Mouse (Mus musculus) limb, embryonic 10.5 days (tissue): Measurements from ENCODE around the gene Tgfbi. TPM values are rescaled to one million over a fixed set of nuclear protein-coding genes. Genes with fewer than 3 reads are reported as not detected.

Source experiments
- DNase-seq: peaks from one replicate; pipeline ENCODE4 v3.0.0-alpha.2; 2017; ENCODE audit warnings: low spot score
- H3K27ac ChIP-seq: fragments of 300-500 bp; sonication (generic); 2 replicates; pipeline ENCODE4 v1.5.1; 2016; ENCODE audit warnings: mild to moderate bottlenecking
- H3K27me3 ChIP-seq: fragments of 300-500 bp; sonication (generic); 2 replicates; pipeline ENCODE4 v1.6.1; 2016; ENCODE audit warnings: low read depth, mild to moderate bottlenecking; ENCODE audit not compliant: poor library complexity, severe bottlenecking
- H3K36me3 ChIP-seq: fragments of 300-500 bp; sonication (generic); 2 replicates; pipeline ENCODE4 v1.6.1; 2016; ENCODE audit warnings: mild to moderate bottlenecking, moderate library complexity
- H3K4me1 ChIP-seq: fragments of 300-500 bp; sonication (generic); 2 replicates; pipeline ENCODE4 v1.6.1; 2016
- H3K4me3 ChIP-seq: fragments of 300-500 bp; sonication (generic); 2 replicates; pipeline ENCODE4 v1.5.1; 2016; ENCODE audit warnings: mild to moderate bottlenecking, moderate library complexity
- H3K9me3 ChIP-seq: fragments of 300-500 bp; sonication (generic); replicated peaks from 2 replicates; pipeline ENCODE4 v1.6.1; 2016; ENCODE audit warnings: mild to moderate bottlenecking
- WGBS: fragments of 180-500 bp; shearing (Covaris S2); methylation state at CpG from one replicate; pipeline ENCODE4 v1.1.7; 2016; 5-methylcytosine and 5-hydroxymethylcytosine counted together
- polyA plus RNA-seq: library from polyadenylated mRNA; unstranded; fragments of >200 nt; fragmentation: Nextera tagmentation; extraction: Ambion mirVana; gene quantifications from 2 replicates; pipeline ENCODE4 v1.2.1, GENCODE M21; 2016

Tgfbi gene
- polyA plus RNA-seq, 1 experiment from 2014 or later: 38.9 TPM

DNA sequence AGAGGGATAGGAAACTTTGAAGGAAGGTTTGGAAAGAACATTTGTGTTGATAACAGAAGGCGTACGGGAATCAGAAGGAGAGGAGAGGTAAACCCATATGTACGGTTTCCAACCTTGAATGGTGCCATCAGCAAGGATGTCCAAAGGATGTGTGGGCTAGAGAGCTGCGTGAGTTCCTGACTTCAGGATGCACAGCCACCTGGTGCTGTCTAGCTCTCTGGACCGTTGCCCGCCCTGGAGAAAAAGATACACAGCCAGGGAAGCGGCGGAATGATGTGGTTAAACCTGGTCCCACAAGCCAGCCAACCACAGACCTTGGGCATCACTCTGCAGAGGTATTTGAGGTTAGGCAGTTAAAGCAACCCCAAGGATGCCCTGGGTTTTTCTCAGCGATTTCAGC is 3.8 kb upstream of the Tgfbi start:
- Histone ChIP-seq H3K4me3 (no peak overlapping the region), H3K27ac (peak overlapping the region; percentile 93; the same call in 1 of the 2 replicates), H3K36me3 (no peaks in the 10 kb centered on the region), H3K9me3 (no peaks in the 10 kb centered on the region), H3K27me3 (peaks cover 13% of the 10 kb centered on the region), H3K4me1 (peaks cover 71% of the 10 kb centered on the region)
- DNase-seq: no peak
- WGBS: 88% methylated on average over 9 of the region's 9 CpGs

DNA sequence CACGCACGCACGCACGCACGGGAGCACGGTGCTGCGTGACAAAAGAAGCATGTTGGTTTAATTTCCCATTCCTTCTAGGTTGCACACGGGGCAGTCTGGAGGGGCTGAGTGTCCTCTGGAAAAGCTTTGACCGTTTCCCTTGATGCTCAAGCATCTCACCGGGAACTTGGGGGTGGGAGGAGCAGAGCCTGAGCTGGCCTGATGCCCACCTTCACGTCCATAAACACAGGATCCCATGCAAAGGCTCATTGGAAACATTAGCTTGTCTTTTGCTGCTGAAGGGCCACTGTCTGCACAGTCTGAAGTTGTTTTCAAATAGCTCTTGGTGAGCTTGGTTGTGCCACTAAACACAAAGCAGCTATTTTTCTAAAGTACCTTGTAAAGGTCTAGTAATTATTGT is 2.6 kb upstream of the Tgfbi start:
- Histone ChIP-seq H3K4me1 (peaks cover 71% of the 10 kb centered on the region), H3K27me3 (peaks cover 19% of the 10 kb centered on the region), H3K27ac (peak overlapping the region; percentile 93), H3K9me3 (no peaks in the 10 kb centered on the region), H3K36me3 (no peaks in the 10 kb centered on the region), H3K4me3 (no peak overlapping the region)
- no peak for DNase-seq
- WGBS: 76% methylated on average over 11 of the region's 11 CpGs

DNA sequence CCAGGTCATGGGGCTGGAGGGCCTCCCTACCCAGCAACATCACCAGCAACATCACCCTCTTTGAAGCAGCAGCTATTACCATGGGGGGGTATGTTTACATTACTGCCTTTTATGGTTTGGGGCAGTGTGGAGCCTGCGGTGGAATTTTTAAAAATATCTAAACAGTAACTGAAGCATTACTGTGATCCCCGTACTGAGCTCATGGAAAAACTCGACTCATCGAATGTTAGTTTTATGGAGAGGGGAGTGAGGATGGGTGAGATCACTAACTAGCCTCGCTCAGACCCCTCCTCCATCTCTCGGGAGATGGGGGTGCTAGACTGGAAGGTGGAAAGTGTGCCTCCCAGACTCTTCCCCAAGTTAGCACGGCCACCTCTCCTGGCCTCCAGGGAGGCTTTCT is 2.1 kb upstream of the Tgfbi start:
- peaks cover 19% of the 10 kb centered on the region for H3K27me3 ChIP-seq
- H3K36me3 ChIP-seq: no peaks in the 10 kb centered on the region
- WGBS: 39% methylated on average over 7 of the region's 7 CpGs
- peaks cover 71% of the 10 kb centered on the region for H3K4me1 ChIP-seq
- no peak overlapping the region for H3K4me3 ChIP-seq
- peak overlapping the region; percentile 93 for H3K27ac ChIP-seq
- no peaks in the 10 kb centered on the region for H3K9me3 ChIP-seq
- no peak for DNase-seq

DNA sequence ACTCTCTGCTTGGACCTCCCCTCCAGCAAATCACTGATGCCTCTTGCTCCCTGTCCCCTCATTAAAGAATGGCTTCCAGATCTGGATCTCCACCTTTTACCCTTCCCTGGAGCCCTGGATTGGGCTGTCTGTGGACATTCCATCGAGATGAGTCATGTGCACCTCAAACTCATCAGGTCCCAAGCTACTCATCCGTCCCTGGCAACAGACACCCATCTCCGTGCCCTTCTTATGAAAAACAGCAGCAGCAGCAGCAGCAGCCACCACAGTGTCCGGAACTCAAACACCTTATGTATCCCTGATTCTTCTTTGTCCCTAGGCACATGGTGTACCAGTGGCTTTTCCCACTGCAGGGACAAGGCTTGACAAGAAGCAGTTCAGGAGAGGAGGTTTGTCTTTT is 1.5 kb upstream of the Tgfbi start:
- Histone ChIP-seq H3K27ac (peak overlapping the region; percentile 93), H3K9me3 (no peaks in the 10 kb centered on the region), H3K4me1 (peaks cover 71% of the 10 kb centered on the region), H3K4me3 (no peak overlapping the region), H3K27me3 (peaks cover 19% of the 10 kb centered on the region), H3K36me3 (no peaks in the 10 kb centered on the region)
- DNase-seq: no peak
- 81% methylated on average over 4 of the region's 4 CpGs for WGBS

DNA sequence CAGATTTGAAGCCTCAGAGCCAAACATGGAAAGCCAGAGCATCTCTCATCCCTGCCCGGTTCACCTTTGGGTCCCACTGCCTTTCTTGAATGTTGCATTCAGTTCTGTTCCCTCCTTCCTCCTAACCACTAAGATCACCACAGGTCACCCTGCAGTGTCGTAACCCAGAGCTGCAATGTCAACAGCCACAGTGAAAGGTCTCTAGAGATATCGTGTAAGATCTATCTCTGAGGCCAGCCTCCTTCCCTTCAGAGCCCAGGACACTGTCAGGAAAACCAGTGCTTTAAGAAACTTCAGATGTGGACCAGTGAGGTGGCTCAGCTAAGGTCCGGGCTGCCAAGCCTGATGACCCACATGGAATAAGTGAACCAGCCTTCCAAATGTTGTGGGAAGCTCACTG is 1.8 kb downstream of the Tgfbi start:
- Histone ChIP-seq H3K27ac (peak overlapping the region; percentile 32), H3K4me3 (no peak overlapping the region; the same call in 1 of the 2 replicates), H3K36me3 (peaks cover 20% of the 10 kb centered on the region), H3K4me1 (peaks cover 89% of the 10 kb centered on the region), H3K9me3 (no peaks in the 10 kb centered on the region), H3K27me3 (peaks cover 19% of the 10 kb centered on the region)
- no peak for DNase-seq
- 67% methylated on average over 4 of the region's 4 CpGs for WGBS

DNA sequence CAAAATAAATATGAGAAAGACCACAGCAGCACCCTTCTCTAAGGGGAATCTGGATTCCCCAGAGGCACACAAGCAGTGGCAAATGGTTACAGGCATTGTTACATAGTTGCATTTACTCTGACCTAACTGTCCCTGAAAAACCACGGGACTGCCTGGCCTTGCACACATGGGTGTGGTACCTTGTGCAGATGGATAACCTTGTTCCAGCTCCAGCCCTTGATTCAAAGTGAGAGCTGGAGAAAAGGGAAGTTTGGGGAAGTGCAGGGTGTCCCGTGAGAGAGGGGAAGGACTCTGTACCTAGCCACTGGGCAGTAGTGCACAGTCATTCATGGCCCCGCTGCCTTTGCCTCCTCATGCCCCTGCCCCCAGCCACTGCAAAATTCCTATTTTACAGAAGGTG is 2.4 kb downstream of the Tgfbi start:
- H3K36me3 ChIP-seq: peaks cover 20% of the 10 kb centered on the region
- peaks cover 19% of the 10 kb centered on the region for H3K27me3 ChIP-seq
- H3K4me1 ChIP-seq: peaks cover 91% of the 10 kb centered on the region
- 72% methylated on average over 3 of the region's 3 CpGs for WGBS
- no peaks in the 10 kb centered on the region for H3K9me3 ChIP-seq
- no peak for DNase-seq
- no peak overlapping the region for H3K4me3 ChIP-seq
- H3K27ac ChIP-seq: peak overlapping the region; percentile 74

DNA sequence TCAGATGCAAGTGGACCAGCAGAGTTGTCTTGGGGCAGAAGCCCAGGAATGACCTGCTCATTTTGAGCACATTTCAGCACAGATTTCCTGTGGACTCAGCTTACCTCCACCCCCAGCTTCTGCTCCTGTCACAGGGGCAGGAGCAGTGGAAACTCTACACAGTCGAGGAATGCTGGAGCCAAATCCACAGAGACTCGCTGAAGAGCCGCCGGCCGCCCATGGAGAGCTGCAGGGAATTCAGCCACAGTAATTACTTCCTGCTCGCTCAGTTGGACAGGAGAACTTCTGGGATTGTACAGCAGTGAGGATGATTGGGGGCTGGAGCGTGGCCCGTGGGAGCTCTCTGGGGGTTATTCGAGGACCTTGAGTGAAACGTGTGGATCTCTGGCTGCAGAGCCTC is 3.0 kb downstream of the Tgfbi start:
- DNase-seq: peak; percentile 36
- peak overlapping the region; percentile 11; the same call in 1 of the 2 replicates for H3K4me3 ChIP-seq

DNA sequence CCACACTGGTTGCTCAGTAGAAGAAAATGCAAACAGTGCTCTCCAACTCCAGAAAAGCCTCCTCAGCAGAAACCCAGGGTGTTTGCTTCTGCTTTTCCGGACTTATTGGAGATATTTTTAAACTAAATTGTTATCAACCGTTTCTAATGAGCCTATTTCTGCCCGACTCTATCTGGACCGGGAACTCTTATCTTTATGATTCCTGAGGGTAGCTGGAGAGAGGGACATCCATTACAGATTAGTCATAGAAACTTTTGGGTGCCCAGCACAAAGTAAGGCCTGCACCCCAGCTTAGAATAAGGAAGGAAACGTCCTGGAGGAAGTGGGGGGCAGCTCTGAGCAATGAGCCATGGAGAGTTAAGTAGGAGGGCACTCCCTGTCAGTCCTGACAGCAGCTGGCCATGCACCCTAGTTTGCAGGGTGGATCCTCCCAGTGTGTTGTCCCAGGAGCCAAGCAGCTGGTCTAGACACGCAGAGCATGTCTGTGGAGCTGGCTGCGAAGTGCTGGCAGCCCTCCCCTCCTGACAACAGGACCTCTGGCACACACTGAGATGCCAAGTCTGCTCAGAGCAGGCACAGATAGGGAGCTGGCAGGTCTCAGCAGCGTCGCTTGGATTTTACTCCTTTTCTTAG is 4.2 kb downstream of the Tgfbi start:
- H3K4me3 ChIP-seq: no peak overlapping the region
- no peaks in the 10 kb centered on the region for H3K9me3 ChIP-seq
- WGBS: 76% methylated on average over 9 of the region's 9 CpGs
- DNase-seq: no peak
- H3K4me1 ChIP-seq: peaks cover 92% of the 10 kb centered on the region
- peaks cover 27% of the 10 kb centered on the region for H3K36me3 ChIP-seq
- peak overlapping the region; percentile 11 for H3K27ac ChIP-seq
- H3K27me3 ChIP-seq: peaks cover 11% of the 10 kb centered on the region

More for the DNA sequence above, 3.0 kb downstream of the Tgfbi start:
- Histone ChIP-seq H3K27ac (peak overlapping the region; percentile 74), H3K4me1 (peaks cover 91% of the 10 kb centered on the region), H3K27me3 (peaks cover 19% of the 10 kb centered on the region), H3K36me3 (peaks cover 20% of the 10 kb centered on the region), H3K9me3 (no peaks in the 10 kb centered on the region)
- WGBS: 24% methylated on average over 10 of the region's 10 CpGs

DNA sequence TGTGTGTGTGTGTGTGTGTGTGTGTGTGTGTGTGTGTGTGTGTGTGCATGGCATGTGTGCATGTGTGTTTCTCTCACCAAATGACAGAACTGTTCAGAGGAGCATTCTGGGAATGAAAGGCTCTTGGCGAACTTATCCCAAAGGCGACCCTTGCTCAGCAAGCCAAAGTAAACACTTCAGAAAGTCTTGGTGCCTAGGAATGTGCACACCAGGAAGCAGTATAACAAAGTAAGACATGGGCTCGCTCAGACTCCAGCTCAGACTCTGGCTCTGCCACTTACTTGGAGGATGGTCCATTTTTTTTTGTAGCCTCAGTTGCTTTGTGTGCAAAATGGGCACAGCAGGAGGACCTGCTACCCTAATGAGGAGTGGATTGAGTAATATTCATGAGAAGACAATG is 5.4 kb downstream of the Tgfbi start:
- Histone ChIP-seq H3K9me3 (no peaks in the 10 kb centered on the region), H3K36me3 (peaks cover 27% of the 10 kb centered on the region), H3K27ac (0 out of 2 replicates have a peak overlapping the region, but pooled peaks have one; percentile 11), H3K27me3 (0 out of 2 replicates have a peak, but pooled peaks cover 6% of the 10 kb centered on the region), H3K4me1 (peaks cover 91% of the 10 kb centered on the region), H3K4me3 (no peak overlapping the region)
- no peak for DNase-seq
- WGBS: 86% methylated on average over 3 of the region's 3 CpGs

DNA sequence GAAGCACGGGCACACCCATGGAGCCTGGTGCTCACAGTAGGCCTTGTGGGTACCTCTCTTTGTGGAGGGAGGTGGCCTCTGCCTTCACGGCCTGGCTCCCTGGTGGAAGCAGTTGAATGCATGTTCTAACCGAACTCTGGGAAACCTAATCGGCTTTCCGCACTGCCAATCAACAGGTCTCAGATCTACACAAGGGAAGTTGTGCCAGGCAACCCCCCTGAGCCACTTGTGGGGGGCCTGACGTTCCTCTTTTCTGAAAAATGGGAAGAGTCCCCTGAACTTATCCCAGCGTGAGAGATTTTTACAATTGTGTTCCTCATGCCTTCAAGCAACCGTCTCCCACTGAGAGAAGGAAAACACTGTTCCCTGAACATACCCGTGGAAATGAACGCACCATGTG is 5.9 kb downstream of the Tgfbi start:
- Histone ChIP-seq H3K36me3 (peaks cover 27% of the 10 kb centered on the region), H3K27ac (peak overlapping the region; percentile 59), H3K27me3 (0 out of 2 replicates have a peak, but pooled peaks cover 6% of the 10 kb centered on the region), H3K4me1 (peaks cover 91% of the 10 kb centered on the region), H3K4me3 (no peak overlapping the region), H3K9me3 (no peaks in the 10 kb centered on the region)
- WGBS: 87% methylated on average over 10 of the region's 10 CpGs
- no peak for DNase-seq

DNA sequence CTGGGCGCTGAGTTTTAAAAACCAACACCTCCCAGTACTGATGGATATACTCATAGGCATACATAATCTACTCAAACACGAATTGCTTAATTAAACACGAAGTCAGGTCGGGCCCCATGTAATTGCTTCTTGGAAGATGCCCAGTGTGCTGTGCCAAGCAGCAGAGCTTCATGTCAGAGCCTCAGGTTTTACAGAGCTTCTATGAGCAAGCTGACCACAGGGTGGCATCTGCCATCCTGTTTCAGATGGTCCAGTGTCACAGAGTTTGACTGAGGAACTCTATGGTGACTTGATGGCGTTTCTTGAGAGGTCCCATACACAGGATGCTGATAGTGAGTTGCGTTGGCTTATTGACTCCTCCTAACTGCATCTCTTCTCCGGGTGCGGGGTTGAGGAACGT is 6.5 kb downstream of the Tgfbi start:
- H3K36me3 ChIP-seq: peaks cover 32% of the 10 kb centered on the region
- H3K4me1 ChIP-seq: peaks cover 89% of the 10 kb centered on the region
- WGBS: 86% methylated on average over 9 of the region's 9 CpGs
- no peak overlapping the region for H3K4me3 ChIP-seq
- no peaks in the 10 kb centered on the region for H3K9me3 ChIP-seq
- no peak for DNase-seq
- peak overlapping the region; percentile 27; the same call in 1 of the 2 replicates for H3K27ac ChIP-seq
- H3K27me3 ChIP-seq: 0 out of 2 replicates have a peak, but pooled peaks cover 2% of the 10 kb centered on the region

DNA sequence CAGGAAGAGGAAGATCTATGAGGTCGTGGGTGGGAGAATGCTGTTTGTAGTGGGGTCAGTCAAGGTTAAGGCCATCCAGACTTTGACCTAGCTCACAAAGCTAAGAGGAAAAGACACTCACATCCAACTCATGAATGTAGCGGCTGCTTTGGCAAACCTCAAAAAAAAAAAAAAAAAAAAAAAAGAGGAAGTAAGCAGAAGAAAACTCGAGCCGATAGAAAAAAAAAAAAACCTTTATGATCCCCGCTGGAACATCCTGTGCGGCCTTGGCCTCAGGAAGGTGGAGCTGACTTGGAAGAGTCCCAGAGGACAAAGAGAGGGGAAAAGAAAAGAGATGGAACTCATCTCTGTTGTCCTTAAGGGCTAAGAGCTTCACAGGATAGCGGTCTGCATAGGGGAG is 7.1 kb downstream of the Tgfbi start:
- peaks cover 85% of the 10 kb centered on the region for H3K4me1 ChIP-seq
- H3K36me3 ChIP-seq: peaks cover 32% of the 10 kb centered on the region
- peak overlapping the region; percentile 27; the same call in 1 of the 2 replicates for H3K27ac ChIP-seq
- DNase-seq: no peak
- no peaks in the 10 kb centered on the region for H3K27me3 ChIP-seq
- no peaks in the 10 kb centered on the region for H3K9me3 ChIP-seq
- no peak overlapping the region for H3K4me3 ChIP-seq
- WGBS: 55% methylated on average over 7 of the region's 7 CpGs

DNA sequence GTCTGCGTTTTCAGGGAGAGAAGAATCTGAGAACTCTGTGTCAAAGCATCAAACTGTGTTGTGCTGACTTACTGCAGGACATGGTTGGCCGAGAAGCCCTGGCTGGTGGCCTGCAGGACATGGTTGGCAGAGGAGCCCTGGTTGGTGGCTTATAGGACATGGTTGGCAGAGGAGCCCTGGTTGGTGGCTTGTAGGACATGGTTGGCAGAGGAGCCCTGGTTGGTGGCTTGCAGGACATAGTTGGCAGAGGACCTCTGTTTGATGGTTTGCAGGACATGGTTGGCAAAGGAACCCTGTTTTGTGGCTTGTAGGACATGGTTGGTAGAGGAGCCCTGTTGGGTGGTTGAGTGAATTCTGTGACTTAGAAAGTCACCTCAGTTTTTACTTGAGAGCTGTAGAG is 7.9 kb downstream of the Tgfbi start:
- Histone ChIP-seq H3K36me3 (peaks cover 32% of the 10 kb centered on the region), H3K4me3 (no peak overlapping the region), H3K27me3 (no peaks in the 10 kb centered on the region), H3K4me1 (peaks cover 85% of the 10 kb centered on the region), H3K9me3 (no peaks in the 10 kb centered on the region), H3K27ac (peak overlapping the region; percentile 26; the same call in 1 of the 2 replicates)
- 92% methylated on average over 2 of the region's 2 CpGs for WGBS
- DNase-seq: no peak
